Mouse (Mus musculus) hindbrain, embryonic 11.5 days (tissue): ENCODE measurements around the gene Atp6v1e2. TPM values are rescaled to one million over a fixed set of nuclear protein-coding genes. Genes with fewer than 3 reads are reported as not detected.

Experiments
- ATAC-seq: fragments of 200-750 bp; cut with Nextera tagmentation; 2 replicates; pipeline ENCODE4 v1.8.0; 2017; ENCODE audit warnings: mild to moderate bottlenecking, moderate TSS enrichment, moderate library complexity; ENCODE audit not compliant: low FRiP score
- DNase-seq: peaks from one replicate; pipeline ENCODE4 v3.0.0-alpha.2; 2015; ENCODE audit warnings: low spot score
- H3K27ac ChIP-seq: fragments of 300-500 bp; sonication (generic); 2 replicates; pipeline ENCODE4 v1.5.1; 2014; ENCODE audit warnings: mild to moderate bottlenecking, low read depth, low read length
- H3K27me3 ChIP-seq: fragments of 300-500 bp; sonication (generic); 2 replicates; pipeline ENCODE4 v1.6.1; 2014; ENCODE audit warnings: mild to moderate bottlenecking, low read length, moderate library complexity, mixed read lengths; ENCODE audit not compliant: control insufficient read depth, insufficient read depth
- H3K36me3 ChIP-seq: fragments of 300-500 bp; sonication (generic); 2 replicates; pipeline ENCODE4 v1.6.1; 2014; ENCODE audit warnings: mild to moderate bottlenecking, low read length, moderate library complexity, mixed read lengths; ENCODE audit not compliant: control insufficient read depth, insufficient read depth
- H3K4me1 ChIP-seq: fragments of 300-500 bp; sonication (generic); replicated peaks from 2 replicates; pipeline ENCODE4 v1.6.1; 2014; ENCODE audit warnings: low read length, mixed read lengths; ENCODE audit not compliant: control insufficient read depth, insufficient read depth
- H3K4me2 ChIP-seq: fragments of 300-500 bp; sonication (generic); replicated peaks from 2 replicates; pipeline ENCODE4 v1.6.1; 2014; ENCODE audit warnings: mild to moderate bottlenecking, low read depth, low read length
- H3K4me3 ChIP-seq: fragments of 300-500 bp; sonication (generic); 2 replicates; pipeline ENCODE4 v1.5.1; 2014; ENCODE audit warnings: low read depth, low read length
- H3K9ac ChIP-seq: fragments of 300-500 bp; sonication (generic); 2 replicates; pipeline ENCODE4 v1.6.1; 2014; ENCODE audit warnings: low read depth, low read length
- H3K9me3 ChIP-seq: fragments of 300-500 bp; sonication (generic); 2 replicates; pipeline ENCODE4 v1.6.1; 2016; ENCODE audit warnings: low read length; ENCODE audit not compliant: control insufficient read depth
- WGBS: fragments of 180-500 bp; shearing (Covaris S2); extraction: QIAGEN DNeasy Blood & Tissue Kit; methylation state at CpG from one replicate; pipeline ENCODE4 v1.1.7; 2014; 5-methylcytosine and 5-hydroxymethylcytosine counted together
- polyA plus RNA-seq: library from polyadenylated mRNA; unstranded; fragments of >200 nt; fragmentation: Nextera tagmentation; extraction: Ambion mirVana; gene quantifications from 2 replicates; pipeline ENCODE4 v1.2.1, GENCODE M21; 2014

Gene Atp6v1e2
- polyA plus RNA-seq, 1 experiment from 2014 or later, result not detected

DNA sequence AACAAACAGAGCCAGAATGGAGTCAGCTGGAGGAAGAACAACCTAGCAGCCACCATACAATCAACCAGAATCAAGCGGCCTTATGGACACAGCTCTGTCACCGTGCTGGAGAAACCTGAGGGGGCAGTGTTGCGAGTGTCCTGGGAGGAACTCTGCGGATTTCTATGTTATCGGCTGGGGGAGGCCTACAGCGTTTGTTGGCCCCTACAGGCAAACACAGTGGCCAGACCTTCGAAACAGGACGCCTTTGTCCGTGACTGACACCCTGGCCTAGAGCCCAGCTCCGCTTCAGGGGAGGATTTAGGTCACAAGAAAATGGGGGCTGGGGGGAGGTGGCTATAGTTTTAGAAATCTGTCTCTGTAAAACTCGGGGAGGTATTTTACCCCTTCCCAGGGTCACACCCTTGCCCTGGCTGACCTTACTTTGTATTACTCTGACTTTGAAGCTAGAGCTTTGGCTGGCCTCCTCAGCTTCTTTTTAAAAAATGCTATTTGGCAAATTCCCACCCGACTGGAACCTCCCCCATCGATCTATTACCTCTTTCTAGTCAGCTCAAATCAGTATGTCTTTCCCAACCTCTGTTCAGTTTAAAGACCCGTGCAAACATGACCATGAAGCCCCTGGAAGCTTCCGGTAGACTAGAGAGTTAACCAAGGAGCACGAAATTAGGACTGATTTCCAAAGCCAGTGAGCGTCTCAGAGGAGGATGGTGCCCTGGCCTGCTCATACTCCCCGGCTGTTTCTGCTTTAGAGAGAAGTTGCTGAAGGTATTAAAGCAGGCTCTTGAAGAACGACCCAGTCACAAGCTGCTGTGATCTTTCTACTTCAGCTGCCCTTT lies 42.2 kb downstream of the Atp6v1e2 start:
- H3K9ac ChIP-seq, result no peak overlapping the region
- H3K4me1 ChIP-seq, result no peaks in the 10 kb centered on the region; the same call in 1 of the 2 replicates
- H3K4me3 ChIP-seq, result no peak overlapping the region
- 0 out of 2 replicates have a peak overlapping the region, but pooled peaks have one; percentile 20 for H3K27ac ChIP-seq
- WGBS, result 18% methylated on average over 19 of the region's 19 CpGs
- H3K36me3 ChIP-seq, result no peaks in the 10 kb centered on the region
- H3K9me3 ChIP-seq, result no peaks in the 10 kb centered on the region
- DNase-seq (peak; percentile 68), ATAC-seq (no peak)
- H3K4me2 ChIP-seq, result 0 out of 2 replicates have a peak overlapping the region, but pooled peaks have one; percentile 7
- H3K27me3 ChIP-seq, result no peaks in the 10 kb centered on the region

DNA sequence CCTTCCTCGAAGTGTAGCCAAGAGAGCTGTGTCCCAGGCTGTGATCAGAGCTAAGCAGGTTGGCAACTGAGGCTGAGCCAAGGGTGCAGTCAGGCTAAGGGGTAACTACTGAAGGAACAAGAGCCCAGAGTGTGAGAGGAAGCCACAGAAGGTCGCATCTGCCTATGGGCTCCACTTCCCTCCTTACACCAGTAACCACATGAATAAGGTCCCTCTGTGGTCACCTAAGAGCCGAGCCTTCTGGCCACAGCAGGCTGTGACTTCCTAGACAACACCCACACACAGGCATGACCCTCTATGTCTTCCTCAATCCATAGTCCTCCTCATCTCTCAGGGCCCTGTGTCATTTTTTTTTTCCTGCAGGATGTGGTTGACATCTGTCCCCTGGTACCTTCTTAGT lies 43.5 kb downstream of the Atp6v1e2 start:
- Histone ChIP-seq H3K4me2 (no peak overlapping the region), H3K27ac (no peak overlapping the region), H3K36me3 (no peaks in the 10 kb centered on the region), H3K27me3 (no peaks in the 10 kb centered on the region), H3K4me3 (no peak overlapping the region), H3K9ac (no peak overlapping the region), H3K9me3 (no peaks in the 10 kb centered on the region), H3K4me1 (no peaks in the 10 kb centered on the region; the same call in 1 of the 2 replicates)
- DNase-seq, result no peak
- WGBS, result 84% methylated on average over 3 of the region's 3 CpGs
- no peak for ATAC-seq

DNA sequence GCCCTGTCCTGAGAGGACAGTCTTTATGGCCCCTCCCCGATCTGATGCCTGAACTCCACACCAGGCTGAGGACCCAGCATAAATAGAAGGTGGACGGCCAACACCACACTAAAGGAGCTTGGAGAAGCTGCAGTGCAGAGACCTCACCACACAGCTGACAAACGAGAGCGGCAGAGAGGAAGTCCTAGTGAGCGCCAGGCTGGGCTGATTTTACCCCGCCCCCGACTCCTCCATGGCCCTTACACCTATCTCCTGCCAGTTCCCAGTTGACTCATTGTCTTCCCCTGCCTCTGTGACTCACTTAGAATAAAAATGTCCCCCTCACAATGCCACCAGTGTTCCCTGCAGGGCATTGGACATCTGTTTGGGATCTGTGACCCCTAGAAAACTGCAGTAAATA lies 44.1 kb downstream of the Atp6v1e2 start:
- ATAC-seq, result peak; percentile 34
- H3K4me2 ChIP-seq, result no peak overlapping the region
- H3K9me3 ChIP-seq, result no peaks in the 10 kb centered on the region
- H3K36me3 ChIP-seq, result no peaks in the 10 kb centered on the region
- whole genome bisulfite sequencing, result 28% methylated on average over 7 of the region's 7 CpGs
- no peak overlapping the region for H3K27ac ChIP-seq
- no peaks in the 10 kb centered on the region; the same call in 1 of the 2 replicates for H3K4me1 ChIP-seq
- peak; percentile 20 for DNase-seq
- no peak overlapping the region for H3K4me3 ChIP-seq
- no peaks in the 10 kb centered on the region for H3K27me3 ChIP-seq
- H3K9ac ChIP-seq, result no peak overlapping the region

DNA sequence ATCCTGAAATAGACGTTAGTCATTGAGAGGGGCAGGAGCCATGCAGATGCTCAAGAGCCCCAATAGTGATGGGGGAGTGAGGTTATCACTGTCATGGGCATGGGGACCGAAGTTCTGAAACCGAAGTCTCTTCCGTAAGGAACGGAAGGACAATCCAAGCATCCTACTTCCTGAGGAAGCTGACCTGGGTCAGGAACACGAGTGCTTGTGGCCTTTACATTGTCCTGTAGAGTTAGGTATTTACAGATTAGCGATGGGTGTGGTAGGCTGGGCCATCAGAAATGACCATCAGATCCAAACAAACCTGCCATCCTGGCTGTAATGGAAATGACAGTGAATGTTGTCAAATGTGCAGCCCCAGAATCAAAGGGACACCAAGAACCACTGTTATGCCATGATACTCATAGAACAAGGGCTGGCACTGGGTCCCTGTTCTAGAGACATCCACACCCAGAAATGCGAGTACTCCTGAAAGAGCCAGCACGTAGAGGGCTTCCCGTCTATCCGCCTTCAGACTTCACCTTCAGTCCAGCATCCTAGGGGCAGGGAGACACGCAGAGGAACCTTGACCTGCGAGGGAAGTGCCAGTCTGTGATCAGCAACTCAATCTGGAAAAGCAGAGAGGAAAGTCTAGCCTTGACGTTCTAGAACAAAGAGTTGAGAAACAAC lies 45.2 kb downstream of the Atp6v1e2 start:
- H3K9ac ChIP-seq, result no peak overlapping the region
- WGBS, result 88% methylated on average over 14 of the region's 14 CpGs
- ATAC-seq, result no peak
- no peaks in the 10 kb centered on the region for H3K36me3 ChIP-seq
- H3K27me3 ChIP-seq, result no peaks in the 10 kb centered on the region
- H3K4me3 ChIP-seq, result no peak overlapping the region
- no peak overlapping the region for H3K27ac ChIP-seq
- no peaks in the 10 kb centered on the region; the same call in 1 of the 2 replicates for H3K4me1 ChIP-seq
- DNase-seq, result no peak
- no peak overlapping the region for H3K4me2 ChIP-seq
- no peaks in the 10 kb centered on the region for H3K9me3 ChIP-seq

DNA sequence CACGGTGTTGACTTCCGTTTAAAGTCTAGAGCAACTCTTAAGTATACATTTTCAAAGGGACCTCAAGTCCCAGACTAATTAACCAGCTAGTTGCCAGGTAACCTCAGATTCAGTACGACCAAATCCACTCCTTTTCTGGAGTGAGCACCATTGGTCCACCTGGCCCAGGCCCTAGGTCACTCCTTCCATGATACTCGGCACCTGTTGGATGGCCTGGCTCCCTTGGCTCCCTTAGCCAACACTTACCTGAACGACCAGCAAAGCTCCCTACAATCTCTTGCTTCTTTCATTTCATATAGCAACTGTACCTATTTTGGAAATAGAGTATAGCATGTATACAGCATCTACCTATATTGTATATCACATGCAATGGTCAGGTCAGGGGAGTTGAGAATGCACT lies 47.1 kb downstream of the Atp6v1e2 start:
- ATAC-seq (no peak), DNase-seq (no peak)
- H3K4me1 ChIP-seq, result no peaks in the 10 kb centered on the region; the same call in 1 of the 2 replicates
- WGBS, result 83% methylated on average over 5 of the region's 5 CpGs
- no peak overlapping the region for H3K27ac ChIP-seq
- H3K9ac ChIP-seq, result no peak overlapping the region
- H3K4me2 ChIP-seq, result no peak overlapping the region
- no peaks in the 10 kb centered on the region for H3K27me3 ChIP-seq
- no peaks in the 10 kb centered on the region for H3K9me3 ChIP-seq
- no peak overlapping the region for H3K4me3 ChIP-seq
- no peaks in the 10 kb centered on the region for H3K36me3 ChIP-seq

DNA sequence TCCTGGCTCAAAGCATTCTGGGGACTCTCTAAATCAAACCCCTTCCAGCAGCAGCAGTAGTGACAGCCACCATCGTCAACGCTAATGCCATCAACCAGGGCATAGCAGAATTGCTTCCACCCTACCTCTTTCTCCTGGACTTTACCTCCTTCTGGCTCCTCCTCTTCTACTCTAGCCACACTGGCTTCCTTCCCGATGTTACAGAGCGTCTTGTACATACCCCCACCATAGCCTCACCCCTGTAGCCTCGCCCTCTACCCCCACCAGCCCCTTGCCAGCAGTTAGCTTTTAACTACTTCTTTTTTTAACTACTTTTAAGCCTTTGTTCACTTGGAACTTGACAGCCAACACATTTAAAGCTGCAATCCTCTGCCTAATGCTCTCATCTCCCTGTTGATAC lies 47.9 kb downstream of the Atp6v1e2 start:
- H3K4me2 ChIP-seq, result no peak overlapping the region
- H3K27ac ChIP-seq, result no peak overlapping the region
- no peaks in the 10 kb centered on the region for H3K27me3 ChIP-seq
- H3K9ac ChIP-seq, result no peak overlapping the region
- DNase-seq, result no peak
- H3K9me3 ChIP-seq, result no peaks in the 10 kb centered on the region
- no peaks in the 10 kb centered on the region for H3K36me3 ChIP-seq
- H3K4me3 ChIP-seq, result no peak overlapping the region
- WGBS, result 89% methylated on average over 5 of the region's 5 CpGs
- H3K4me1 ChIP-seq, result no peaks in the 10 kb centered on the region
- no peak for ATAC-seq

DNA sequence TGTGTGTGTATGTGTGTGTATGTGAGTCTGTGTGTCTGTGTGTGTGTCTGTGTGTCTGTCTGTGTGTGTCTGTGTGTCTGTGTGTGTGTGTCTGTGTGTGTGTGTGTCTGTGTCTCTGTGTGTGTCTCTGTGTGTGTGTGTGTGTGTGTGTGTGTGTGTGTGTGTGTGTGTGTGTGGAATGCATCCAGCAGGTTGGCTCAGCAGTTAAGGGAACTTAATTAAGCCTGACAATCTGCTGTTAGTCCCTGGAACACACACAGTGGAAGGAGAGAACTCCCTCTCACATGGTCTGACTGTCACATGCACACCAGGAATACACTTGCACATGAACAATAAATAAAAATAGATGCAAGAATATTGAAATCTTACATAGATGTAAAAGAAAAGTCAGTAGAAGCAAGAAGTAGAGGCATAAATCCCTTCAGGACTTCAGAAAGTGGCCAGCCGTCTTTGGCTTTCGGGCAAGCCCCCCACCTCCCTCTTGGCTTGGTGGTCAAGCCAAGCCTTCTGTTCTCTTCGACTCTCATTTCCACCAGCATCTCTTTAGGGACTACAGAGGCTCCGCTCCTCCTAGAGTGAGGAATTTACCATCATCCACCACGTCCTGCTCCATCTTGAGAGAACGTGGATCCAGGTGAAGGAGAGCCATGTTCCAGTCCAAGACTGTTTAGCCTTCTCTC lies 50.1 kb downstream of the Atp6v1e2 start:
- Histone ChIP-seq H3K4me2 (no peak overlapping the region), H3K27me3 (no peaks in the 10 kb centered on the region), H3K27ac (no peak overlapping the region), H3K4me1 (no peaks in the 10 kb centered on the region), H3K9ac (no peak overlapping the region), H3K9me3 (no peaks in the 10 kb centered on the region), H3K4me3 (no peak overlapping the region), H3K36me3 (no peaks in the 10 kb centered on the region)
- no peak for DNase-seq
- ATAC-seq, result no peak
- WGBS, result 92% methylated on average over 6 of the region's 6 CpGs

DNA sequence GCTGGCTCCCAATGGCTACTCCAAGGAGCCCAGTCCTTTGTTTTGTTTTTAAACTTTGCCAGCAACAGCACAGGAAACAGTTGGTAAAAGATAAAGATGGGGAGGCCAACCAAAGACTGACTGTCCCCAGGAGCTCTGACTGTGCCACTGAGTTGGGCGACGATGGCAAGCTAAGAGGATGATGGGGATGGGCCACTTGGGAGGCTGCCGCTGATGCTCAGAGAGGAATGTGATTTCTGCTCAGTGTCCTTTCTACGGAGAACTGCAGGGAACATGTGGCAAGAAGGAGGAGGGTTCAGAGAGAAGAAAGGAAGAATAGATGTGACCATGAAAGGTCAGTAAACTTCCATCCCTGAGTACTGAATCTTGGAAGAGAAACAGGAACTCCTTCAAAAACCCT lies 52.5 kb downstream of the Atp6v1e2 start:
- Histone ChIP-seq H3K4me3 (no peak overlapping the region), H3K4me2 (no peak overlapping the region), H3K27ac (no peak overlapping the region), H3K4me1 (no peaks in the 10 kb centered on the region), H3K36me3 (no peaks in the 10 kb centered on the region), H3K27me3 (no peaks in the 10 kb centered on the region), H3K9ac (no peak overlapping the region), H3K9me3 (no peaks in the 10 kb centered on the region)
- ATAC-seq, result no peak
- WGBS, result 85% methylated on average over 4 of the region's 4 CpGs
- DNase-seq, result no peak
